Comparison of ENCODE assay signal across 20 mouse cellular contexts in the genomic region with DNA sequence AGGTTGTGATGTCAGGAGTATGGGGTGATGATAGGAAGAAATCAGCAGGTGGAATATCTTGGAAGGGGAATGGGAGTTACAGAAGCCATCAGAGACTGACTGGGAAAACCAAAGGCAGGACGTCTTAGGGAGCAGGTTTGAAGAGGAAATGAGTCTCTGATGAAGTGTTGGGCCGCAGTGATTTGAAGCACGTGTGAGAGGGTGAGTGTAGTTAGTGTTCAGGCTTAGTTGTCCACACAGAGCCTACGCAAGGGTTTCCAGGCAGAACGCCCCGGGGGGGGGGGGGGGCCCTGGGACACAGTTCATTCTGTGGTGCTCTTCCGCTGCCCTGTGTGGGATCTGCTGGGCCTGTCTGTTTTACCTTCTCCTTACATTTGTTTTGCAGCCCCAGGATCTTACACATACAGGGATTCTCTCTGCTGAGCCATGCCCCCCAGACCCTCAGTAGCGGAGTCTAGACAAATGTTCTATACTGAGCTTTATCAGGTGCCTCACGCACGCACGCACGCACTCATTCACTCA. TPM values are rescaled to one million over a fixed set of nuclear protein-coding genes. Genes with fewer than 3 reads are reported as not detected.
DNase-seq lines count a peak whose midpoint lies in the region; ATAC-seq and TF ChIP-seq lines count a peak whose summit lies in the region.
"Had no signal": no experiment of that assay in that cellular context is flagged by ENCODE, and none has a peak within 500 bp of the region (broad histone marks: within the 10 kb centered on the region; RNA-seq: fewer than 3 reads in every experiment).

No protein-coding gene starts in this region.

- no peak for TF ChIP-seq CTCF in lung, embryonic 14.5 days (IDR thresholded peaks at IDR 0.05; ENCODE audit: low read depth)

- no peak overlapping the region for H3K27ac ChIP-seq in lung, embryonic 14.5 days (ENCODE audit: low read depth)
- H3K27ac ChIP-seq in limb, embryonic 12.5 days = 0 out of 2 replicates have a peak overlapping the region, but pooled peaks have one; percentile 45
- no peak overlapping the region for H3K27ac ChIP-seq in hindbrain, embryonic 14.5 days
- H3K27ac ChIP-seq: limb, embryonic 15.5 days; stomach, postnatal 0 days had no signal

- H3K4me1 ChIP-seq in lung, embryonic 14.5 days (ENCODE audit: insufficient read depth) = 0 out of 2 replicates have a peak, but pooled peaks cover 5% of the 10 kb centered on the region
- H3K4me1 ChIP-seq in limb, embryonic 12.5 days (replicated peaks) = no peaks in the 10 kb centered on the region
- peaks cover 7% of the 10 kb centered on the region for H3K4me1 ChIP-seq in hindbrain, embryonic 14.5 days (replicated peaks; ENCODE audit: control insufficient read depth, insufficient read depth, low read length)

- H3K36me3 ChIP-seq in lung, embryonic 14.5 days (ENCODE audit: insufficient read depth) = peaks cover 4% of the 10 kb centered on the region; the same call in 1 of the 2 replicates
- no peaks in the 10 kb centered on the region for H3K36me3 ChIP-seq in limb, embryonic 12.5 days
- peaks cover 6% of the 10 kb centered on the region; the same call in 1 of the 2 replicates for H3K36me3 ChIP-seq in hindbrain, embryonic 14.5 days (replicated peaks; ENCODE audit: control insufficient read depth, insufficient read depth)
- H3K36me3 ChIP-seq: limb, embryonic 15.5 days had no signal

- 60% methylated on average over 12 of the region's 12 CpGs for WGBS in lung, embryonic 14.5 days
- 65% methylated on average over 11 of the region's 12 CpGs for WGBS in limb, embryonic 12.5 days
- WGBS in hindbrain, embryonic 14.5 days = 85% methylated on average over 12 of the region's 12 CpGs

- no peak overlapping the region for H3K4me3 ChIP-seq in lung, embryonic 14.5 days (ENCODE audit: low read depth, low read length)
- H3K4me3 ChIP-seq in limb, embryonic 12.5 days (replicated peaks) = no peak overlapping the region
- no peak overlapping the region for H3K4me3 ChIP-seq in hindbrain, embryonic 14.5 days (replicated peaks; ENCODE audit: low read length)
- H3K4me3 ChIP-seq: limb, embryonic 15.5 days had no signal

- H3K9ac ChIP-seq in lung, embryonic 14.5 days = no peak overlapping the region
- H3K9ac ChIP-seq in limb, embryonic 12.5 days (replicated peaks) = no peak overlapping the region
- H3K9ac ChIP-seq in hindbrain, embryonic 14.5 days = no peak overlapping the region
- H3K9ac ChIP-seq: limb, embryonic 15.5 days; liver, postnatal 0 days had no signal

- no peak for ATAC-seq in lung, embryonic 14.5 days (ENCODE audit: insufficient read depth)
- ATAC-seq in limb, embryonic 12.5 days (ENCODE audit: insufficient number of reproducible peaks, insufficient read depth, low FRiP score, low TSS enrichment, low read depth) = no peak
- ATAC-seq in hindbrain, embryonic 14.5 days (ENCODE audit: low FRiP score) = no peak
- ATAC-seq: liver, postnatal 0 days; Patski had no signal

- H3K4me2 ChIP-seq in lung, embryonic 14.5 days = no peak overlapping the region
- no peak overlapping the region for H3K4me2 ChIP-seq in limb, embryonic 12.5 days
- no peak overlapping the region for H3K4me2 ChIP-seq in hindbrain, embryonic 14.5 days (replicated peaks)
- H3K4me2 ChIP-seq: heart, embryonic 11.5 days; limb, embryonic 15.5 days had no signal

- H3K9me3 ChIP-seq in lung, embryonic 14.5 days (ENCODE audit: low read depth, low read length) = no peaks in the 10 kb centered on the region
- H3K9me3 ChIP-seq in limb, embryonic 12.5 days = no peaks in the 10 kb centered on the region
- H3K9me3 ChIP-seq in hindbrain, embryonic 14.5 days (ENCODE audit: control insufficient read depth, low read length) = no peaks in the 10 kb centered on the region
- H3K9me3 ChIP-seq: limb, embryonic 15.5 days had no signal

- peak; percentile 47 for DNase-seq in embryo, embryonic 11 days
- DNase-seq in embryo, embryonic 9.5 days (ENCODE audit: extremely low spot score) = no peak
- DNase-seq in lung, embryonic 14.5 days = peak; percentile 36
- no peak for DNase-seq in lung, postnatal 4 days
- peak; percentile 44 for DNase-seq in R1 (ENCODE audit: low read depth, low spot score)
- DNase-seq in hindbrain, embryonic 14.5 days (ENCODE audit: low spot score) = no peak
- DNase-seq in adrenal gland, postnatal 4 days (ENCODE audit: low spot score in 2 of 2) = no peak
- DNase-seq: cerebellum, adult 9-10 months; gastrocnemius, postnatal 25 days; kidney, adult 18-20 months; layer of hippocampus, postnatal 36 days; liver, postnatal 0 days; right cerebral cortex, postnatal 14 days had no signal

- no peaks in the 10 kb centered on the region for H3K27me3 ChIP-seq in lung, embryonic 14.5 days (ENCODE audit: insufficient read depth, low read length)
- H3K27me3 ChIP-seq in limb, embryonic 12.5 days = no peaks in the 10 kb centered on the region
- no peaks in the 10 kb centered on the region for H3K27me3 ChIP-seq in hindbrain, embryonic 14.5 days (ENCODE audit: control insufficient read depth, insufficient read depth, low read length)
- H3K27me3 ChIP-seq: limb, embryonic 15.5 days; Patski had no signal

RNA-seq across cellular contexts. Expression of a gene that starts 5.8 kb away (rescaled TPM):
- 2.7 and 3.5 TPM in 2 replicates for polyA plus RNA-seq in lung, embryonic 14.5 days (2014; fragmentation: Nextera tagmentation; extraction: Ambion mirVana)
- 5.0 and 6.0 TPM in 2 replicates for polyA plus RNA-seq in limb, embryonic 12.5 days (2016; fragmentation: Nextera tagmentation; extraction: Ambion mirVana)
- 4.3 and 5.6 TPM in 2 replicates for polyA plus RNA-seq in hindbrain, embryonic 14.5 days (2014; fragmentation: Nextera tagmentation; extraction: Ambion mirVana)
- total RNA-seq in adrenal gland, postnatal 4 days (2021) = 10 to 100 TPM; 30.2 to 33.3 TPM

RNA-seq across cellular contexts. Expression of a gene that starts 6.0 kb away (rescaled TPM):
- 1.0 and 1.4 TPM in 2 replicates for polyA plus RNA-seq in lung, embryonic 14.5 days (2014; fragmentation: Nextera tagmentation; extraction: Ambion mirVana)
- 0.41 and 0.65 TPM in 2 replicates for polyA plus RNA-seq in limb, embryonic 12.5 days (2016; fragmentation: Nextera tagmentation; extraction: Ambion mirVana)
- polyA plus RNA-seq in hindbrain, embryonic 14.5 days (2014; fragmentation: Nextera tagmentation; extraction: Ambion mirVana) = 0.39 and 0.40 TPM in 2 replicates
- under 1 TPM; 0.79 to 0.95 TPM for total RNA-seq in adrenal gland, postnatal 4 days (2021)
- total RNA-seq: adrenal gland, adult 18-20 months; gastrocnemius, postnatal 25 days; hematopoietic stem cell, adult 5-6 weeks; layer of hippocampus, postnatal 36 days had no signal

RNA-seq across cellular contexts. Expression of a gene that starts 18.7 kb away (rescaled TPM):
- polyA plus RNA-seq in lung, embryonic 14.5 days (2014; fragmentation: Nextera tagmentation; extraction: Ambion mirVana) = 164 and 174 TPM in 2 replicates
- 58.4 and 59.0 TPM in 2 replicates for polyA plus RNA-seq in limb, embryonic 12.5 days (2016; fragmentation: Nextera tagmentation; extraction: Ambion mirVana)
- 34.1 and 38.8 TPM in 2 replicates for polyA plus RNA-seq in hindbrain, embryonic 14.5 days (2014; fragmentation: Nextera tagmentation; extraction: Ambion mirVana)
- 100 to 1,000 TPM; 191 to 202 TPM for total RNA-seq in adrenal gland, postnatal 4 days (2021)

RNA-seq across cellular contexts. Expression of a gene that starts 21.3 kb away (rescaled TPM):
- 2.9 and 4.4 TPM in 2 replicates for polyA plus RNA-seq in lung, embryonic 14.5 days (2014; fragmentation: Nextera tagmentation; extraction: Ambion mirVana)
- polyA plus RNA-seq in limb, embryonic 12.5 days (2016; fragmentation: Nextera tagmentation; extraction: Ambion mirVana) = 4.3 and 5.2 TPM in 2 replicates
- polyA plus RNA-seq in hindbrain, embryonic 14.5 days (2014; fragmentation: Nextera tagmentation; extraction: Ambion mirVana) = 6.1 and 6.5 TPM in 2 replicates
- 1 to 10 TPM; 8.8 to 10.0 TPM for total RNA-seq in adrenal gland, postnatal 4 days (2021)

RNA-seq across cellular contexts. Expression of a gene that starts 24.4 kb away (rescaled TPM):
- polyA plus RNA-seq in lung, embryonic 14.5 days (2014; fragmentation: Nextera tagmentation; extraction: Ambion mirVana) = 0.41 and 0.43 TPM in 2 replicates
- polyA plus RNA-seq in limb, embryonic 12.5 days (2016; fragmentation: Nextera tagmentation; extraction: Ambion mirVana) = 0.35 and 0.37 TPM in 2 replicates
- polyA plus RNA-seq in hindbrain, embryonic 14.5 days (2014; fragmentation: Nextera tagmentation; extraction: Ambion mirVana) = 4.3 and 4.4 TPM in 2 replicates
- 1 to 10 TPM; 2.0 to 2.1 TPM for total RNA-seq in adrenal gland, postnatal 4 days (2021)

Comparison
In these comparisons a context has a peak if more than half of its experiments do, and no peak if none do; other contexts are left out.
1. DNase-seq: peak in embryo, embryonic 11 days (single experiment), lung, embryonic 14.5 days (single experiment) and R1 (single experiment); none in embryo, embryonic 9.5 days (single experiment), lung, postnatal 4 days (0 of 2), hindbrain, embryonic 14.5 days (single experiment) and adrenal gland, postnatal 4 days (0 of 2).